Mouse (Mus musculus) embryonic facial prominence, embryonic 13.5 days (tissue): Measurements from ENCODE around the gene Akt3. TPM values are rescaled to one million over a fixed set of nuclear protein-coding genes. Genes with fewer than 3 reads are reported as not detected.

Experiments
- ATAC-seq: fragments of 200-750 bp; cut with Nextera tagmentation; 2 replicates; pipeline ENCODE4 v1.8.0; 2017; ENCODE audit warnings: low read depth; ENCODE audit not compliant: insufficient number of reproducible peaks, insufficient read depth, low FRiP score, low TSS enrichment
- H3K27ac ChIP-seq: fragments of 300-500 bp; sonication (generic); 2 replicates; pipeline ENCODE4 v1.5.1; 2015; ENCODE audit warnings: moderate library complexity, mild to moderate bottlenecking, inconsistent platforms
- H3K27me3 ChIP-seq: fragments of 300-500 bp; sonication (generic); 2 replicates; pipeline ENCODE4 v1.6.1; 2015; ENCODE audit warnings: mild to moderate bottlenecking, inconsistent platforms
- H3K36me3 ChIP-seq: fragments of 300-500 bp; sonication (generic); 2 replicates; pipeline ENCODE4 v1.6.1; 2015; ENCODE audit warnings: mild to moderate bottlenecking, inconsistent platforms
- H3K4me1 ChIP-seq: fragments of 300-500 bp; sonication (generic); 2 replicates; pipeline ENCODE4 v1.6.1; 2015; ENCODE audit warnings: inconsistent platforms
- H3K4me2 ChIP-seq: fragments of 300-500 bp; sonication (generic); 2 replicates; pipeline ENCODE4 v1.6.1; 2015; ENCODE audit warnings: moderate library complexity, mild to moderate bottlenecking, inconsistent platforms
- H3K4me3 ChIP-seq: fragments of 300-500 bp; sonication (generic); 2 replicates; pipeline ENCODE4 v1.5.1; 2015; ENCODE audit warnings: mild to moderate bottlenecking, inconsistent platforms
- H3K9ac ChIP-seq: fragments of 300-500 bp; sonication (generic); 2 replicates; pipeline ENCODE4 v1.6.1; 2015; ENCODE audit warnings: mild to moderate bottlenecking, inconsistent platforms
- H3K9me3 ChIP-seq: fragments of 300-500 bp; sonication (generic); 2 replicates; pipeline ENCODE4 v1.6.1; 2016; ENCODE audit warnings: inconsistent platforms
- WGBS: fragments of 180-500 bp; shearing (Covaris S2); methylation state at CpG from one replicate; pipeline ENCODE4 v1.1.7; 2015; ENCODE audit warnings: mixed read lengths; 5-methylcytosine and 5-hydroxymethylcytosine counted together
- polyA plus RNA-seq: library from polyadenylated mRNA; unstranded; fragments of >200 nt; fragmentation: Nextera tagmentation; extraction: Ambion mirVana; gene quantifications from 2 replicates; pipeline ENCODE4 v1.2.1, GENCODE M21; 2015

Akt3 gene
- polyA plus RNA-seq, 1 experiment from 2014 or later: 6.5 TPM

- Histone ChIP-seq H3K4me2 (no peak overlapping the region), H3K9me3 (no peaks in the 10 kb centered on the region), H3K27me3 (no peaks in the 10 kb centered on the region), H3K36me3 (no peaks in the 10 kb centered on the region), H3K4me3 (no peak overlapping the region), H3K9ac (no peak overlapping the region), H3K27ac (no peak overlapping the region), H3K4me1 (peaks cover 9% of the 10 kb centered on the region)
- WGBS: 79% methylated on average over 10 of the region's 10 CpGs
- no peak for ATAC-seq
Observed at GRCm38 (mm10) chr1:176980801-176981400, 277.1 kb downstream of the Akt3 start.

- Histone ChIP-seq H3K27me3 (no peaks in the 10 kb centered on the region), H3K27ac (no peak overlapping the region), H3K4me3 (no peak overlapping the region), H3K4me1 (peaks cover 2% of the 10 kb centered on the region), H3K9ac (no peak overlapping the region), H3K9me3 (no peaks in the 10 kb centered on the region), H3K36me3 (no peaks in the 10 kb centered on the region), H3K4me2 (no peak overlapping the region)
- ATAC-seq: no peak
- WGBS: 85% methylated on average over 5 of the region's 5 CpGs
Observed at GRCm38 (mm10) chr1:176980140-176980539, 277.9 kb downstream of the Akt3 start.

GRCm38 (mm10) chr1:176979235-176979634, 278.8 kb downstream of the Akt3 start:
- Histone ChIP-seq H3K4me1 (no peaks in the 10 kb centered on the region), H3K9me3 (no peaks in the 10 kb centered on the region), H3K27ac (no peak overlapping the region), H3K9ac (no peak overlapping the region), H3K36me3 (no peaks in the 10 kb centered on the region), H3K4me3 (no peak overlapping the region), H3K27me3 (no peaks in the 10 kb centered on the region), H3K4me2 (no peak overlapping the region)
- no peak for ATAC-seq

- Histone ChIP-seq H3K4me1 (0 out of 2 replicates have a peak, but pooled peaks cover 4% of the 10 kb centered on the region), H3K4me3 (no peak overlapping the region), H3K9ac (no peak overlapping the region), H3K4me2 (no peak overlapping the region), H3K27ac (no peak overlapping the region), H3K9me3 (no peaks in the 10 kb centered on the region), H3K27me3 (no peaks in the 10 kb centered on the region), H3K36me3 (no peaks in the 10 kb centered on the region)
- 86% methylated on average over 6 of the region's 6 CpGs for WGBS
- no peak for ATAC-seq
Observed at GRCm38 (mm10) chr1:176973356-176974088, 284.5 kb downstream of the Akt3 start.

GRCm38 (mm10) chr1:176971479-176971797, 286.6 kb downstream of the Akt3 start:
- Histone ChIP-seq H3K9me3 (no peaks in the 10 kb centered on the region), H3K27me3 (no peaks in the 10 kb centered on the region), H3K4me3 (no peak overlapping the region), H3K27ac (no peak overlapping the region), H3K4me2 (no peak overlapping the region), H3K9ac (no peak overlapping the region), H3K4me1 (0 out of 2 replicates have a peak, but pooled peaks cover 4% of the 10 kb centered on the region), H3K36me3 (no peaks in the 10 kb centered on the region)
- 73% methylated on average over 4 of the region's 4 CpGs for WGBS
- ATAC-seq: no peak

GRCm38 (mm10) chr1:176970635-176971478, 287.1 kb downstream of the Akt3 start:
- H3K4me2 ChIP-seq: no peak overlapping the region
- no peaks in the 10 kb centered on the region for H3K9me3 ChIP-seq
- no peaks in the 10 kb centered on the region for H3K36me3 ChIP-seq
- no peaks in the 10 kb centered on the region for H3K27me3 ChIP-seq
- no peak for ATAC-seq
- no peak overlapping the region for H3K9ac ChIP-seq
- no peak overlapping the region for H3K27ac ChIP-seq
- 75% methylated on average over 16 of the region's 16 CpGs for WGBS
- H3K4me3 ChIP-seq: no peak overlapping the region
- H3K4me1 ChIP-seq: 0 out of 2 replicates have a peak, but pooled peaks cover 4% of the 10 kb centered on the region

Other genes with a start within 250 kb of the Akt3 start
- gene Zbtb18, start 184.1 kb upstream of the Akt3 start, polyA plus RNA-seq: 2.5 and 3.9 TPM in 2 replicates